Mouse (Mus musculus) thymus, postnatal 0 days (tissue): ENCODE measurements around the gene Brms1. TPM values are rescaled to one million over a fixed set of nuclear protein-coding genes. Genes with fewer than 3 reads are reported as not detected.
"Not testable (repeated sequence)": the region's sequence is repeated elsewhere in the genome, so short reads cannot be mapped to it uniquely, and the experiment has no call there.

Source experiments
- DNase-seq: peaks from one replicate; pipeline ENCODE4 v3.0.0-alpha.2; 2015; ENCODE audit warnings: low spot score
- polyA plus RNA-seq: library from polyadenylated mRNA; unstranded; fragments of >200 nt; fragmentation: Nextera tagmentation; extraction: Ambion mirVana; gene quantifications from 2 replicates; pipeline ENCODE4 v1.2.1, GENCODE M21; 2015

Gene Brms1
- polyA plus RNA-seq, 1 experiment from 2014 or later: 67.6 TPM

- no peak for DNase-seq
Observed at GRCm38 (mm10) chr19:5062446-5062845, 21.3 kb downstream of the Brms1 start.

- DNase-seq: no peak
Observed at GRCm38 (mm10) chr19:5065104-5065503, 23.9 kb downstream of the Brms1 start.

GRCm38 (mm10) chr19:5067040-5067799, 26.1 kb downstream of the Brms1 start:
- no peak for DNase-seq

GRCm38 (mm10) chr19:5067867-5068569, 26.9 kb downstream of the Brms1 start, which contains the start of gene Cd248:
Gene Cd248, plus strand, starts transcription at chr19:5068078.
- no peak for DNase-seq

- no peak for DNase-seq
Observed at GRCm38 (mm10) chr19:5068570-5069234, 27.5 kb downstream of the Brms1 start.

GRCm38 (mm10) chr19:5069486-5069885, 28.3 kb downstream of the Brms1 start:
- DNase-seq: no peak

- no peak for DNase-seq
Observed at GRCm38 (mm10) chr19:5069978-5070377, 28.8 kb downstream of the Brms1 start.

GRCm38 (mm10) chr19:5071077-5071476, 29.9 kb downstream of the Brms1 start:
- DNase-seq: no peak

GRCm38 (mm10) chr19:5071545-5072369, 30.6 kb downstream of the Brms1 start:
- DNase-seq: peak; percentile 38

- no peak for DNase-seq
Observed at GRCm38 (mm10) chr19:5072389-5073019, 31.4 kb downstream of the Brms1 start.

GRCm38 (mm10) chr19:5073028-5073427, 31.9 kb downstream of the Brms1 start:
- no peak for DNase-seq

GRCm38 (mm10) chr19:5073518-5073917, 32.4 kb downstream of the Brms1 start:
- no peak for DNase-seq

GRCm38 (mm10) chr19:5079279-5079678, 38.1 kb downstream of the Brms1 start:
- no peak for DNase-seq

GRCm38 (mm10) chr19:5082005-5082404, 40.9 kb downstream of the Brms1 start:
- no peak for DNase-seq

GRCm38 (mm10) chr19:5082596-5082995, 41.4 kb downstream of the Brms1 start:
- no peak for DNase-seq

GRCm38 (mm10) chr19:5083961-5084833, 43.0 kb downstream of the Brms1 start:
- no peak for DNase-seq

GRCm38 (mm10) chr19:5084834-5085144, 43.6 kb downstream of the Brms1 start:
- no peak for DNase-seq

GRCm38 (mm10) chr19:5085145-5085863, 44.1 kb downstream of the Brms1 start, which contains the start of gene Tmem151a:
Gene Tmem151a, minus strand, starts transcription at chr19:5085531.
- DNase-seq: no peak

GRCm38 (mm10) chr19:5086533-5086932, 45.4 kb downstream of the Brms1 start:
- DNase-seq: not testable (repeated sequence)
